Mouse (Mus musculus) frontal cortex, adult (tissue): ENCODE results near the gene Rassf3.
A peak's percentile ranks its signal among the peaks of the same experiment; 100 is the strongest.

Experiments
- ATAC-seq: cut with Nextera tagmentation; 2 replicates; pipeline ENCODE4 v1.9.2; 2017; ENCODE audit warnings: mild to moderate bottlenecking, moderate library complexity, mixed read lengths; ENCODE audit not compliant: low TSS enrichment

Gene Rassf3

DNA sequence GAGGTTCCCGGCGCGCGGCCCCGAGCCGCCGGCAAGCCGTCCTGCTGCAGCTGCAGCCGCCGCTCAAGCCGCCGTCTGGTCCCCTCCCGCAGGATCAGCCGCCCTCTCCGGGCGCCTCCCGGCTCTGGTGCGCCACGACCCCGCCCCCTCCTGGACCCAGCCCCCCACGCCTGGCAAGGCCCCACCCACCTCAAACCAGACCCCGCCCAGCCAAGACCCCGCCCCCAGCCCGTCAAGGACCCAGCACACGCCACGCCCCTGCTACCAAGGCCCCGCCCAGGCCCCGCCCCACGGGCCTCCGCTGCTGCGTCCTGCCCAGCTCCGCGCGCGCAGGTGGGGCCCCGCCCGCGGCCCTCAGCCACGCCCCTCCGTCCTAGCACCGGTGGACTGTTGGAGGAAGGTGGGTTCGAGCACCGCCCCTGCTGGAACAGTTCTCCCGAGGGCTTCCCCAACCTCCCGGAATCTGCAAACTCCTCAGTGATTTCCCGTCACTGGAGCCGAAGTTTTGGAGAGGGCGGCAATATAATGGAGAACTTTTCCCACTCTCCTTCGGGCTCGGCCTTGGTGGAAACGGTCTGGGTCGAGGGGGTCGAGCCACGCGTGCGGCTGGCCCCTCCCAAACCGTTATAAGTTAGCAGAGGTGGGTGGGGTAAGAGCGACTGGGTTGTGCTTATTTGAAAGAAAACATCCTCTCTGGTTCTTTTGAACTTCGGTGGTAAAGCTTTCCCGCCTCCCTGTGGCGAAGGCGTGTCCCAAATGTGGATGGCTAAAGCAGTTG lies at the start of gene Rassf3:
Rassf3 (minus strand) TSS at position 158 of the 778 bp plus-strand sequence.
- ATAC-seq = peak; percentile 53

DNA sequence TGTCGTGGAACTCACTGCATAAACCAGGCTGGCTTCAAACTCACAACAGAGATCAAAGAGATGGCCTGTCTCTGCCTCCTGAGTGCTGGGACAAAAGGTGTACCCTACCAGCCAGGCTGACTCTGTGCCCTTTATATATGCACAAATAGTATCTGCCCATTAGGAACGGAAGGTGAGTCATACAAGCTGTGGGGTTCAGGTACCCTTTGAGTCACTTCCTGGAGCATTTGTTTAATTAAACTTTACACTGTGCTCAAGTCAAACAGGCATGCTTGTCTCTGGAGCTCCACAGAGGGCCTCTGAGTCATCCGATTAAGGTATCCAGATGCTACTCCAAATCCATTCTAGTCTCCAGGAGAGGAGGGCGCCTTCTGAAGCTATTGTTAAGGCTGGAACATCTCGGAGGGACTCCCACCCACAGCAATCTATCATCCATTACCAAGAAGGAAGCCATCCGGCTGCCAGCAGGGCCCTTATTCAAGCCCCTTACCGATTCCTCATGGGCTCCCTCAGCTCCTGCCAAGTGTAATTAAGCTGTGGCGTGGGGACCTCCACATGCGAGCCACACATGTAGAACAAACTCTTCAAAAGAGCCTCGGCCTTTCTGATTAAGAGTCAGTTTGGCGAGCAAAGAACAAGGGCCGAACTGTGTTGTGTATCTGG lies 44.9 kb upstream of the Rassf3 start:
- ATAC-seq = 0 out of 2 replicates have a peak, but pooled peaks have one; percentile 44

- ATAC-seq = no peak
These were observed 43.6 kb upstream of the Rassf3 start for GRCm38 (mm10) chr10:121519710-121520109.

DNA sequence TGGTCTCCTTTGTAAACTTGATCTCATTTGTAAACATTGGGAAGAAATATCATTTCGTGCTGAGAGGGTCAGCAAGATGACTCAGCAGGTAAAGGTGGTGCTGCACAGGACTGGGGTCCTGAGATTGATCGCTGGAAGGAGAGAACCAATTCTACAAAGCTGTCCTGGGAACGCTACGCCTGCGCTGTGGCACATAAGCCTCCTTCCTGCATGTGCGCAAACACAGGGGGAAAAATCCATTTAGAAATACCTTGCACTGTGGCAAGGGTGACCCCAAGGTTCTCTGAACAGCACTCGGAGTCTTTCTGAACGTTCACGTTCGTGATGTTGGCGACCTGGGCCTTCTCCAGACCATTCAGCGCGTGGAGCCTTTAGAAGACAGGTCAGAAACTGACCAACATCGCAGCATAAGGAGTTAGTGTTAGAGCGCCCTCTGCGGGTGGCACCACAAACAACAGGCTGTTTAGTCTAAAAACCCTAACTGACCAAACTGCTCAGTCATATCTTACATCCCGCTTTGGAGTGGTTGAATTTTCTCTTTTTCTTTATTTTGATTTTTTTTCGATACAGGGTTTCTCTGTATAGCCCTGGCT lies 40.0 kb upstream of the Rassf3 start:
- peak; percentile 81 for ATAC-seq

DNA sequence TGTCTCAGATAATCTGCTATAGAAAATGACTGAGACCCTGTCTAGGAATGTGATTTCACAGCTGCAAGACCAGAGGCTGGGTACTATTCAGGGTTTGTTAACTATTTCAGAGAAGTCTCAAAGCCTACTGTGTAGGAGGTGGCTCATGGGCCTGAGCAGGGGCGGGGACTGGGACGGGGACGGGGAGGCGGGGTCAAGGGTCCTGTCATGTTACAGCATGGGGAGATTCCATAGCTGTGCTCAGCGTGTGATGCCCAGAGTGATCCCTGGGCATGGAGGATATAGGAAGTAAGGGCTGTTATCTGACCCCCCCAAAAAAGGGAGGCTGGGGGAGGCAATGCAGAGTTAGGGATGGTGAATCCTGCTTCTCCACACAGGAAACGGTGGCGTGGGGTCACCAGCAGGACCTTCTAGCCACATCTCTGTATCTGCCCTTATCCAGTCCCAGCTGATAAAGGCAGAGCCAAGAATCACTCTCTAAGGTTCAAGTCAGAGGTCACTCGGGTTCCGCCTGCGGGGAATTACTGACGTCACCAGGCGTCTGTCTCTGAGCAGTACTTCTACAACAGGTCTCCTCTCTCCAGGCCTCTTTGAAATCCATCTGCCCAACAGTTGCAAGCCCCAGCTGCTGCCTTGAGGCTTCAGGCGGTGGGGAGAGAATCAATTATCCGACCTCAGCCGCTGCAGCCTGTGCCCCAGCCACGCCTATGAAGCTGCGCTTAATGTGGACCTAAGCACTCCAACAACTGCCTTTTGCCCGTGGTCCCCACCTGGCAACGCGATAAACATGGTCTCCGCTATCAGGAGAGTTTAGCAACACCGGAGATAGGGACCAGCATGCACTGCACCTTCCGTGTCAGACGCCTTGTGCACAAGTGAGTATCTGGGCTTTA lies 33.9 kb upstream of the Rassf3 start:
- ATAC-seq = no peak

DNA sequence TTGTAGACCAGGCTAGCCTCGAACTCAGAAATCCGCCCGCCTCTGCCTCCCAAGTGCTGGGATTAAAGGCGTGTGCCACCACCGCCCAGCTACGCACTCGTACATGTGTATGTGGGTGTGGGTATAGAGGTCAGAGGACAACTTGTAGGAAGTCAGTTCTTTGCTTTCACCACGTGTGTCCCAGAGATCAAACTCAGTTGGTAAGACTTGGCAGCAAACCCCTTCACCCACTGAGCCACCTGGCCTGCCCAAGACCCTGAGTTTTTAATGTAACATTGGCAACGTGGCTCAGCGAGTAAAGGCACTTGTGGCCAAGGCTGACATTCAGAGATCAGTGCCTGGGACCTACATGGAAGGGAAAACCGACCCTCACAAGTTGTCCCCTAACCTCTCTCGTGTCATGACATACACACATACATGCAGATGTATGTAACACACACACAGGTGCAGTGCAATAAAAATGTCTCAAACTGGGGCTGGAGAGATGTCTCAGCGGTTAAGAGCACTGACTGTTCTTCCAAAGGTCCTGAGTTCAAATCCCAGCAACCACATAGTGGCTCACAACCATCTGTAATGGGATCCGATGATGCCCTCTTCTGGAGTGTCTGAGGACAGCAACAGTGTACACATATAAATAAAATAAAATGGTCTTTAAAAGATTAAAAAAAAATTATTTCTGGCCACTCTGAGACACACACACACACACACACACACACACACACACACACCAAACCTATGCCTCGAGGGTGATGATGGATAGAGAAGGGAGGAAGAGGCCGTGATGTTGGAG lies 31.8 kb upstream of the Rassf3 start:
- no peak for ATAC-seq

GRCm38 (mm10) chr10:121506731-121507583 lies 30.8 kb upstream of the Rassf3 start:
- peak; percentile 41; the same call in 1 of the 2 replicates for ATAC-seq

- no peak for ATAC-seq
These were observed 29.8 kb upstream of the Rassf3 start for GRCm38 (mm10) chr10:121505929-121506328.

GRCm38 (mm10) chr10:121504973-121505911 lies 29.1 kb upstream of the Rassf3 start:
- ATAC-seq = peak; percentile 88

- ATAC-seq = no peak
These were observed 25.0 kb upstream of the Rassf3 start for GRCm38 (mm10) chr10:121501160-121501559.

DNA sequence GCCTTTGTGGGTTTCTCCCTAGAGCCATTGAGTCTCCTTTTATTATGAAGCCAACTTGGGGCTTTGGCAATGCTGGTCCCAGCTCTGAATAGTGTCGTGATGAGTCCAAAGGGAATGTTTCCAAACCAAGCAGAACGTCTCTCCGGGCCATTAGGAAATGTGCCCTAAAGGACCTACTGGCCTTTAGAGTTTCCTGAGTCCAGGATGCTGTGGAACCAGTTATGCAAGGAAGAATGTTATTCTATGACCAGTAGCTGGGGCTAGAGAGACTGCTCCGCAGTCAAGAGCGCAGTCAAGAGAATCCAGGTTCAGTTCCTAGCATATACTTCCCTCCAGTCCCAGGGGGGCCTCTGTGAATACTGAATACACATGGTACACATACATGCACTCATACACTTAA lies 23.9 kb upstream of the Rassf3 start:
- ATAC-seq = peak; percentile 39; the same call in 1 of the 2 replicates

- ATAC-seq = no peak
These were observed 22.9 kb upstream of the Rassf3 start for GRCm38 (mm10) chr10:121499063-121499462.

DNA sequence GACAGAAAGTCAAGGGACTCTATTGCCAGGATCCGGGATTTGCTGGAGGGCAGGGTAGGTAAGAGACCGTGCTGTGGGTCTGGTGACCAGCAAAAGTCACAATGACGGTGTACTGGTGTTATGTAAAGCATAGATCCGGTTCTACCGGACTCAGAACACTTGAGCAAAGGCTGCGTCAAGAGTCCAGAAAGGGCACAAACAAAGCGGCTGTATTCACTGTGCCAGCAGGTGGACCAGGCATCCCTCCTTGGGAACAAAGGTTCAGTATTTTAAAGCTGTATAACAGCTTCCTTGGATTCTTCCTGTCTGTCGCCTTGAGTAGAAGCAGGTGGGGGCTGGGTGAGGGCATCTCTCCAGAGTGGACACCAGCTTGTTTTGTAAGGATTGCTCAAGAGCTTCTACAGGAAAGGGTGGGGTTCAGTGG lies 22.3 kb upstream of the Rassf3 start:
- no peak for ATAC-seq

GRCm38 (mm10) chr10:121497968-121498367 lies 21.8 kb upstream of the Rassf3 start:
- ATAC-seq = peak; percentile 21; the same call in 1 of the 2 replicates

- ATAC-seq = no peak
These were observed 20.5 kb upstream of the Rassf3 start for GRCm38 (mm10) chr10:121496616-121497015.

- no peak for ATAC-seq
These were observed 17.9 kb upstream of the Rassf3 start for GRCm38 (mm10) chr10:121494163-121494425.

DNA sequence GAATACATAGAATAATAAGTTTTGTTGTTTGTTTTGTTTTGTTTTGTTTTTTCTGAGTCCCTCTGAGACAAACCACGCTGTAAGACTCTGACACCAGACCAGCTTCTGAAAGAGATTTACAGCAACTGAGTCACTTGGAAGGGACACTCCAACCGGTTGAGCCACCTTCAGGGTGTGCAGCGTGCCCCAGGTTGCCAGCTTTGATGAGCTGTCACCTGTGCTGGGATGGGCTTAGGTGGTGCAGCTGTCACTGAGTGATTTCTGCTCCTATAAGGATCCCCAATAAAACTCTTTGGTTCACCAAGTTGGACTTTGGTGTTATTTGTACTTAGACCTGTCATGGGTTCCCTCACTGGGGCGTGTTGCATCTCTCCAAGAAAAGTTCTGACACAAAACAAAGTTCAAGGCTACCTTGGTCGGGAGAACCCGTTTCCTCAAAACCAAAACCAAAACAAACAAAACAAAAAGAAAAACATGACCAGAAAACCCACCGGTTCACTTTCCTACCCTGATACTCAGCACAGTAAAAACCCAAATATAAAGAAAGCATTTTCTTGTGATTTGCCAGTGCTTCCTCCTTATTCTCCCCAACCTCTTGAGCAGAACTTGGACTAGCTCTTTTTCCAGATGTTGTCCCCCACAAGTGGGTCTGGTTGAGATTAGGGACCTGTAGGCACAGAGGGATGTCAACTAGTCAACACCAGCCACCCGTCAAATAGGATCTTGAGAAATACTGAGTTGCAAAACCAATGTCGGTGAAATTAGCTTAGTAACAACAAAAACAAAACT lies 17.4 kb upstream of the Rassf3 start:
- no peak for ATAC-seq

DNA sequence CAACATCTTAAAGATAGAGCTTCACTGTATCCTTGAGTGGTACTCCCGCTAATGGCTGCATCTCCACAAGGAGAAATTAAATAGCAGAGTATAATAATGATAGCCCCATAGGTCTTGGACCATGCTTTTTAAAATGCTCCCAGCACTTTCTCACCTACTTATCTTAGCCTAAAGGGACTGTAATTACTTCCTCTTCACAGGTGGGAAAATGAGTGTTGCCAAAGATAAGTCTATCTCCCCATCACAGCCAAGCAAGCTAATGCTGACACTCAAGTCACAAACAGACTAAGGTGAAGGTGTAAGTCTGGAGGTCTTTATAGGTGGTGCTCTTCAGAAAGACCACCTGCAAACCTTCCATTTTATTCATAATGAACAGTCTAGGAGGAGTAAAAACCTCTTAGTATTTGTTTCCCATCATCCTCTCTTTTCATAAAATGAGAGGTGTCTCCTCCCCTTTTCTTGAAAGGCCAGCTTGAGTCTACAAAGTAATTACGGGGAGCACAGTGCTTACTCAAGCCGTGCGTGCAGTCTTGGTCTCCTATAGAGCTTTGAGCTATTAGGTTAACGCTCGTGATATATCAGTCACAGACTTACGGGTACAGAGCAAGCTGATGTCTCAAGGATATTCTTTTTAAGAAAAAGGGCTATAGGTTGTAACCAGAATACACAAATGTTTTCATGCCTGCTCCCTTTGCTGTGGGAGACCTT lies 16.6 kb upstream of the Rassf3 start:
- no peak for ATAC-seq
